Comparison of ENCODE assay signal across 8 mouse cellular contexts in genomic region chr9:107709697-107710483, GRCm38 (mm10). TPM values are rescaled to one million over a fixed set of nuclear protein-coding genes. Genes with fewer than 3 reads are reported as not detected.
DNase-seq lines count a peak whose midpoint lies in the region; ATAC-seq lines count a peak whose summit lies in the region.

Sema3f (minus strand) TSS chr9:107710475.

- peak within 1 kb of the TSS; percentile 90 for H3K4me3 ChIP-seq in embryonic facial prominence, embryonic 10.5 days
- H3K4me3 ChIP-seq in limb, embryonic 13.5 days: peak within 1 kb of the TSS; percentile 77
- peak within 1 kb of the TSS; percentile 81 for H3K4me3 ChIP-seq in midbrain, embryonic 14.5 days (replicated peaks; ENCODE audit: low read depth, low read length)

- H3K36me3 ChIP-seq in embryonic facial prominence, embryonic 10.5 days (replicated peaks): peaks cover 12% of the 10 kb centered on the region
- peaks cover 11% of the 10 kb centered on the region for H3K36me3 ChIP-seq in limb, embryonic 13.5 days
- H3K36me3 ChIP-seq in midbrain, embryonic 14.5 days (ENCODE audit: control insufficient read depth, insufficient read depth, low read length): peaks cover 6% of the 10 kb centered on the region

- H3K4me2 ChIP-seq in limb, embryonic 13.5 days (replicated peaks): peak within 1 kb of the TSS; percentile 85
- H3K4me2 ChIP-seq in midbrain, embryonic 14.5 days (ENCODE audit: low read length): peak within 1 kb of the TSS; percentile 80

- peaks cover 53% of the 10 kb centered on the region for H3K27me3 ChIP-seq in embryonic facial prominence, embryonic 10.5 days (replicated peaks; ENCODE audit: low read depth, poor library complexity, severe bottlenecking)
- no peaks in the 10 kb centered on the region for H3K27me3 ChIP-seq in limb, embryonic 13.5 days
- H3K27me3 ChIP-seq in midbrain, embryonic 14.5 days (ENCODE audit: control insufficient read depth, insufficient read depth, low read length): no peaks in the 10 kb centered on the region

- peaks cover 76% of the 10 kb centered on the region for H3K4me1 ChIP-seq in embryonic facial prominence, embryonic 10.5 days
- H3K4me1 ChIP-seq in limb, embryonic 13.5 days: peaks cover 50% of the 10 kb centered on the region
- H3K4me1 ChIP-seq in midbrain, embryonic 14.5 days (ENCODE audit: control insufficient read depth, insufficient read depth, low read length): peaks cover 28% of the 10 kb centered on the region

- peak; percentile 54 for DNase-seq in 3T3-L1 (ENCODE audit: low read depth, low spot score)
- peak; percentile 87 for DNase-seq in adrenal gland, postnatal 10 days
- DNase-seq in embryonic facial prominence, embryonic 10.5 days (ENCODE audit: low spot score): peak; percentile 92
- DNase-seq in heart, adult 11 months: peak; percentile 98
- DNase-seq in kidney, adult 11 months: peak; percentile 83
- peak; percentile 92 for DNase-seq in midbrain, embryonic 14.5 days
- DNase-seq in spleen, postnatal 10 days (ENCODE audit: low spot score in 2 of 2): peak; percentile 49 to 74

- H3K9ac ChIP-seq in limb, embryonic 13.5 days: peak within 1 kb of the TSS; percentile 97
- peak within 1 kb of the TSS; percentile 97 for H3K9ac ChIP-seq in midbrain, embryonic 14.5 days (replicated peaks; ENCODE audit: low read length)

- no peaks in the 10 kb centered on the region for H3K9me3 ChIP-seq in embryonic facial prominence, embryonic 10.5 days
- no peaks in the 10 kb centered on the region for H3K9me3 ChIP-seq in limb, embryonic 13.5 days
- no peaks in the 10 kb centered on the region for H3K9me3 ChIP-seq in midbrain, embryonic 14.5 days (ENCODE audit: control insufficient read depth, low read length)

- under 1% methylated on average over 86 of the region's 86 CpGs for WGBS in embryonic facial prominence, embryonic 10.5 days
- WGBS in limb, embryonic 13.5 days: under 1% methylated on average over 85 of the region's 86 CpGs
- WGBS in midbrain, embryonic 14.5 days: under 1% methylated on average over 85 of the region's 86 CpGs

- peak; percentile 79 for ATAC-seq in limb, embryonic 13.5 days (ENCODE audit: low FRiP score, low read depth)
- ATAC-seq in midbrain, embryonic 14.5 days (ENCODE audit: low FRiP score, low TSS enrichment): peak; percentile 80

- peak within 1 kb of the TSS; percentile 95 for H3K27ac ChIP-seq in embryonic facial prominence, embryonic 10.5 days (replicated peaks)
- H3K27ac ChIP-seq in limb, embryonic 13.5 days: peak within 1 kb of the TSS; percentile 97
- H3K27ac ChIP-seq in midbrain, embryonic 14.5 days (replicated peaks; ENCODE audit: low read depth, low read length): peak within 1 kb of the TSS; percentile 90

RNA-seq across cellular contexts. Expression of gene Sema3f, which starts in this region (rescaled TPM):
- total RNA-seq in adrenal gland, postnatal 10 days (2021): 10 to 100 TPM; 20.2 to 24.8 TPM
- 13.2 and 21.4 TPM in 2 replicates for polyA plus RNA-seq in embryonic facial prominence, embryonic 10.5 days (2016; fragmentation: Nextera tagmentation; extraction: Ambion mirVana)
- polyA plus RNA-seq in limb, embryonic 13.5 days (2015; fragmentation: Nextera tagmentation; extraction: Ambion mirVana): 31.8 and 32.1 TPM in 2 replicates
- 34.0 and 37.0 TPM in 2 replicates for polyA plus RNA-seq in midbrain, embryonic 14.5 days (2014; fragmentation: Nextera tagmentation; extraction: Ambion mirVana)

Comparison
In these comparisons a context has a peak if more than half of its experiments do, and no peak if none do; other contexts are left out.
1. Peak in every context shown above with its lines: DNase-seq, ATAC-seq, H3K4me3 ChIP-seq and H3K27ac ChIP-seq.